Mouse (Mus musculus): ENCODE measurements around the gene Mcidas. TPM values are rescaled to one million over a fixed set of nuclear protein-coding genes. Genes with fewer than 3 reads are reported as not detected.

The Mcidas gene
- not detected for polyA plus RNA-seq (2017; shearing (Covaris generic))

DNA sequence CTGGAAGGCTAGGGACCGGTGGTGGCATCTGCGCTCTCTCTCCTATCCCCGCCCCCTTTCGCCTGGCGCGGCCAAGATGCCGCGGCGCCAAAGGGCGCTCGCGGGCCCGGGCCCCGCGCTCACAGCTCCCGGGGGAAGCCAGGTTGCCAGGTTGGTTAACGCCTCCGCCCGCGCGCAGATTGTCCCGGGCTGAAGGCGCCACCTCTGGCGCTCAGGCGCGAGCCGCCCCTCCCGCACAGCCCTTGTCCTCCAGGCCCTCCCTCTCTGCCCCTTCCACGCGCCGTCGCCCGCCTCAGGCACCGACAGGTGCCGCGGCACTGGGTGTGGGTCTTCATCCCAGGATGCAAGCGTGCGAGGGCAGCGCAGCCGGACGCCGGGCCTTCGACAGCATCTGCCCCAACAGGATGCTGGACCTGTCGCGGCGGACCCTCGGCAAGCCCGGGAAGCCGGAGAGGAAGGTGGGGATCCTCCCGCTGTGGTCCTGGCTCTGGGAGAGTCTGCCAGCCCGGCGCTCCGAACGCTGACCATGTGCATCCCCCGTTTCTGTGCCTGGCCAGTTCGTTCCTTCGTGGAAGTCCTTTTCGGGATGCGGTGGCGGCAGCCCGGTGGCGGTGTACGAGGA is at the start of gene Mcidas:
TSS of gene Mcidas (plus strand) at position 315 of the 622 bp plus-strand sequence.

DNA sequence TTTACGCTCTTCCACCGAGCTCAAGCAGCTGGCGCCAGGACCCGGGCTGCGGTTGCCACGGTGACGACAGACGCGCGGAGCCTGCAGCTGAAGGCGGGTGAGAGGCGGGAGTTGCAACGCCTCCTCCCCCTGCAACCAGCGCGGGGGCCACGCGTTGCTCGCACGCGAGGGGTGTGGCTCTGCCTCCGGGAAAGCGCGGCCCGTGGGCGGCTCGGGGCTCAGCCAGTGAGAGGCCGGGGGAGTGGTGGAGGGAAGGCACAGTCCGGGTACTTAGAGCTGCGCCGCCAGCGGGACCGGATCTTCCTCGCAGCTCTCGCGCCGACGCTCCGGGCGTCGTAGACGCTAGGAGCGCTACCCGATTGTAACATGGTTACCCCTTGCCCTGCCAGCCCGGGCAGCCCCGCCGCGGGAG is 6.1 kb upstream of the Mcidas start, which contains the start of gene Ccno:
TSS of gene Ccno (plus strand) at position 271 of the 412 bp plus-strand sequence.

DNA sequence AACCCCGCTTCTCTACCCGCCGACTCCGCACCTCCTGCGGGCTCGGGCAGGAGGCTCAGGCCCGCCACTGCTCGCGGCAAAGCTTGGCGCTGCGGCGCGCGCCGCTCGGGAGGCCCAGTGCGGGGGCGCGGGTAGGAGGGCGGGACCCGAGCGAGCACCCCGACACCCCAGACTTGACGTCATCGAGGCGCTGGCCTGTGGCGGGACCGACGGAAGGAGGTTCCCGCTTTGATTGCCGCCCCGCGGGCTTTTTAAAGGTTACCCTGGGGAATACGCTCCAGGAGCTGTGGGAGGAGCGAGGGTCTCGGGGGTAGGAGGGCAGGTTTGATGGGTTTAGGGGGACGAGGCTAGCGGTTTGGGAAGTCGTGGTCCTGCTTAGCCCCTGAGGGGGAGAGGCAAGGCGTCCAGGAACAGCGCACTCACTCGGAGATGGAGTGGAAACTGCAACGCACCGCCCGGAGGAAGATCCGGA is 41.3 kb downstream of the Mcidas start, which contains the start of gene Cdc20b:
TSS of gene Cdc20b (plus strand) at position 162 of the 472 bp plus-strand sequence.

DNA sequence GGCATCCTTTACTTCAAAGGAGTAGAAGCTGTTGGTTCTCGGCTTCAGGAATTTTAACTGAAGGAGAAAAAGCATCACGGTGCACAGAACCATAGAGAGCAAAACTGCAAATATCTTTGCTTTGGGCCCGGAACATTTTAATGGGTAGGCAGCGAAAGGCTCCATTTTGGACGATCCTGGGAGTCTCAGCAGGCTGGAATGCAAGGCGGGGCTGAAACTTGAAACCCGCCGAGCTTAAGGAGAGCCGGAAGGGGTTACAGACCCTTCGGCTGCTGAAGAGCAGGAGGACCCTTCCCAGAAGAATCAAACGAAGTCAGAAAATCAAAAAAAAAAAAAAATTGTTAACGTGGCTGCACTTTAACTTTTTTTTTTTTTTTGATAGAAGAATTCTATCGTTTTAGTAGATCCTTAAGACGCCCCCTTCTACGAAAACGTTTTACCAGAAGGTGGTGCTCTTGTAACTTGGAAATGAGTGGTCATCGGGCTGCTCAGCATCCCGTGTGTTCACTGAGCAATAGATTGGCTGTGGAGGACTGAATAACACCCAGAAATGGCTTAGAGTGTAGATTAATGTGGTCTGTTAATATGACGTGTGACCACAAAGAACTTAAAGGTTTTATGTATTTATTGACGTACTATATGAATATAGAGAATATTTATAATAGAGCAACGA is 52.7 kb downstream of the Mcidas start, which contains the start of gene Gpx8:
TSS of gene Gpx8 (minus strand) at position 200 of the 673 bp plus-strand sequence.

Other genes starting within 250 kb of the Mcidas start
- 7.0 TPM for gene Plpp1, start 193.1 kb upstream of the Mcidas start, polyA plus RNA-seq (2017; shearing (Covaris generic))
- 93.6 TPM for gene Mtrex, start 66.4 kb upstream of the Mcidas start, polyA plus RNA-seq (2017; shearing (Covaris generic))
- gene Dhx29, start 66.4 kb upstream of the Mcidas start, polyA plus RNA-seq (2017; shearing (Covaris generic)): 31.3 TPM
- 0.33 TPM for gene Ccno, start 6.0 kb upstream of the Mcidas start, polyA plus RNA-seq (2017; shearing (Covaris generic))
- gene Cdc20b, start 41.3 kb downstream of the Mcidas start, polyA plus RNA-seq (2017; shearing (Covaris generic)): not detected
- not detected for gene Gpx8, start 52.6 kb downstream of the Mcidas start, polyA plus RNA-seq (2017; shearing (Covaris generic))
- gene Gzma, start 107.1 kb downstream of the Mcidas start, polyA plus RNA-seq (2017; shearing (Covaris generic)): 1.2 TPM
- 0.17 TPM for gene Esm1, start 215.8 kb downstream of the Mcidas start, polyA plus RNA-seq (2017; shearing (Covaris generic))
- gene Gzmk, start 232.1 kb downstream of the Mcidas start, polyA plus RNA-seq (2017; shearing (Covaris generic)): 2.2 TPM